Mouse (Mus musculus): ENCODE results near the gene Rtn4. TPM values are rescaled to one million over a fixed set of nuclear protein-coding genes. Genes with fewer than 3 reads are reported as not detected.

Rtn4 gene
- polyA plus RNA-seq, 1 experiment from 2014 or later: 54.2 TPM

GRCm38 (mm10) chr11:29762768-29763167 lies 70.0 kb downstream of the Rtn4 start:
- TF ChIP-seq CTCF (IDR thresholded peaks at IDR 0.05; ENCODE audit: low read depth): no peak
- DNase-seq (no peak), ATAC-seq (ENCODE audit: insufficient read depth) (no peak)
- Histone ChIP-seq H3K9me3 (ENCODE audit: low read depth, low read length) (no peaks in the 10 kb centered on the region), H3K27me3 (ENCODE audit: insufficient read depth, low read length) (no peaks in the 10 kb centered on the region), H3K4me3 (ENCODE audit: low read depth, low read length) (no peak overlapping the region), H3K36me3 (ENCODE audit: insufficient read depth) (no peaks in the 10 kb centered on the region), H3K4me2 (no peak overlapping the region), H3K9ac (no peak overlapping the region), H3K4me1 (ENCODE audit: insufficient read depth) (no peaks in the 10 kb centered on the region), H3K27ac (ENCODE audit: low read depth) (no peak overlapping the region)
- 89% methylated on average over 1 of the region's 1 CpGs for WGBS

- WGBS: 69% methylated on average over 4 of the region's 4 CpGs
- no peak for DNase-seq
- Histone ChIP-seq H3K4me1 (ENCODE audit: insufficient read depth) (no peaks in the 10 kb centered on the region), H3K27me3 (ENCODE audit: insufficient read depth, low read length) (no peaks in the 10 kb centered on the region), H3K9me3 (ENCODE audit: low read depth, low read length) (no peaks in the 10 kb centered on the region), H3K36me3 (ENCODE audit: insufficient read depth) (no peaks in the 10 kb centered on the region), H3K9ac (no peak overlapping the region), H3K4me3 (ENCODE audit: low read depth, low read length) (no peak overlapping the region), H3K27ac (ENCODE audit: low read depth) (no peak overlapping the region), H3K4me2 (no peak overlapping the region)
- ATAC-seq (ENCODE audit: insufficient read depth): no peak
- no peak for TF ChIP-seq CTCF (IDR thresholded peaks at IDR 0.05; ENCODE audit: low read depth)
Measured at GRCm38 (mm10) chr11:29765063-29765462, 72.3 kb downstream of the Rtn4 start.

- H3K9me3 ChIP-seq (ENCODE audit: low read depth, low read length): no peaks in the 10 kb centered on the region
- no peaks in the 10 kb centered on the region for H3K36me3 ChIP-seq (ENCODE audit: insufficient read depth)
- H3K27me3 ChIP-seq (ENCODE audit: insufficient read depth, low read length): no peaks in the 10 kb centered on the region
- H3K27ac ChIP-seq (ENCODE audit: low read depth): no peak overlapping the region
- TF ChIP-seq CTCF (IDR thresholded peaks at IDR 0.05; ENCODE audit: low read depth): no peak
- H3K4me1 ChIP-seq (ENCODE audit: insufficient read depth): no peaks in the 10 kb centered on the region
- DNase-seq (no peak), ATAC-seq (ENCODE audit: insufficient read depth) (no peak)
- no peak overlapping the region for H3K9ac ChIP-seq
- H3K4me3 ChIP-seq (ENCODE audit: low read depth, low read length): no peak overlapping the region
- H3K4me2 ChIP-seq: no peak overlapping the region
- 70% methylated on average over 11 of the region's 11 CpGs for WGBS
Measured at GRCm38 (mm10) chr11:29766313-29766982, 73.7 kb downstream of the Rtn4 start.

- no peak overlapping the region for H3K9ac ChIP-seq
- no peak for TF ChIP-seq CTCF (IDR thresholded peaks at IDR 0.05; ENCODE audit: low read depth)
- no peaks in the 10 kb centered on the region for H3K4me1 ChIP-seq (ENCODE audit: insufficient read depth)
- H3K4me3 ChIP-seq (ENCODE audit: low read depth, low read length): no peak overlapping the region
- H3K9me3 ChIP-seq (ENCODE audit: low read depth, low read length): no peaks in the 10 kb centered on the region
- no peak overlapping the region for H3K4me2 ChIP-seq
- H3K27me3 ChIP-seq (ENCODE audit: insufficient read depth, low read length): no peaks in the 10 kb centered on the region
- ATAC-seq (ENCODE audit: insufficient read depth) (no peak), DNase-seq (no peak)
- H3K27ac ChIP-seq (ENCODE audit: low read depth): no peak overlapping the region
- no peaks in the 10 kb centered on the region for H3K36me3 ChIP-seq (ENCODE audit: insufficient read depth)
Measured at GRCm38 (mm10) chr11:29768523-29768922, 75.8 kb downstream of the Rtn4 start.

GRCm38 (mm10) chr11:29770666-29771400 lies 78.1 kb downstream of the Rtn4 start:
- 36% methylated on average over 3 of the region's 3 CpGs for WGBS
- H3K4me2 ChIP-seq: no peak overlapping the region

GRCm38 (mm10) chr11:29772279-29772678 lies 79.5 kb downstream of the Rtn4 start:
- no peak overlapping the region for H3K4me3 ChIP-seq (ENCODE audit: low read depth, low read length)
- H3K9ac ChIP-seq: no peak overlapping the region
- no peaks in the 10 kb centered on the region for H3K9me3 ChIP-seq (ENCODE audit: low read depth, low read length)
- H3K27me3 ChIP-seq (ENCODE audit: insufficient read depth, low read length): no peaks in the 10 kb centered on the region
- ATAC-seq (ENCODE audit: insufficient read depth): no peak
- H3K36me3 ChIP-seq (ENCODE audit: insufficient read depth): no peaks in the 10 kb centered on the region
- no peaks in the 10 kb centered on the region for H3K4me1 ChIP-seq (ENCODE audit: insufficient read depth)
- no peak for TF ChIP-seq CTCF (IDR thresholded peaks at IDR 0.05; ENCODE audit: low read depth)
- peak; percentile 12 for DNase-seq
- WGBS: 53% methylated on average over 1 of the region's 1 CpGs
- H3K4me2 ChIP-seq: no peak overlapping the region
- no peak overlapping the region for H3K27ac ChIP-seq (ENCODE audit: low read depth)

More at GRCm38 (mm10) chr11:29770666-29771400, 78.1 kb downstream of the Rtn4 start:
- H3K36me3 ChIP-seq (ENCODE audit: insufficient read depth): no peaks in the 10 kb centered on the region
- no peak overlapping the region for H3K27ac ChIP-seq (ENCODE audit: low read depth)
- H3K4me3 ChIP-seq (ENCODE audit: low read depth, low read length): no peak overlapping the region
- H3K9me3 ChIP-seq (ENCODE audit: low read depth, low read length): no peaks in the 10 kb centered on the region
- no peak overlapping the region for H3K9ac ChIP-seq
- TF ChIP-seq CTCF (IDR thresholded peaks at IDR 0.05; ENCODE audit: low read depth): no peak
- ATAC-seq (ENCODE audit: insufficient read depth) (peak; percentile 66; the same call in 1 of the 2 replicates), DNase-seq (peak; percentile 13)
- no peaks in the 10 kb centered on the region for H3K4me1 ChIP-seq (ENCODE audit: insufficient read depth)
- H3K27me3 ChIP-seq (ENCODE audit: insufficient read depth, low read length): no peaks in the 10 kb centered on the region

- H3K36me3 ChIP-seq (ENCODE audit: insufficient read depth): no peaks in the 10 kb centered on the region
- no peak overlapping the region for H3K27ac ChIP-seq (ENCODE audit: low read depth)
- ATAC-seq (ENCODE audit: insufficient read depth) (no peak), DNase-seq (no peak)
- H3K9ac ChIP-seq: no peak overlapping the region
- no peak for TF ChIP-seq CTCF (IDR thresholded peaks at IDR 0.05; ENCODE audit: low read depth)
- 35% methylated on average over 2 of the region's 2 CpGs for WGBS
- H3K4me2 ChIP-seq: no peak overlapping the region
- H3K4me1 ChIP-seq (ENCODE audit: insufficient read depth): no peaks in the 10 kb centered on the region
- no peak overlapping the region for H3K4me3 ChIP-seq (ENCODE audit: low read depth, low read length)
- H3K27me3 ChIP-seq (ENCODE audit: insufficient read depth, low read length): no peaks in the 10 kb centered on the region
- no peaks in the 10 kb centered on the region for H3K9me3 ChIP-seq (ENCODE audit: low read depth, low read length)
Measured at GRCm38 (mm10) chr11:29774296-29774695, 81.5 kb downstream of the Rtn4 start.
